Mouse (Mus musculus) natural killer cell, adult 2 months (primary cell): Measurements from ENCODE around the gene Hcn3.

ENCODE experiments used
- DNase-seq, 2 experiments: peaks; one replicate each; pipeline ENCODE4 v3.0.0; 2022; ENCODE audit warnings: low spot score in 2 of 2

Gene Hcn3

GRCm38 (mm10) chr3:89147101-89147978, 12.7 kb downstream of the Hcn3 start:
- no peak for DNase-seq

- DNase-seq, result no peak
Measured at GRCm38 (mm10) chr3:89145566-89145965, 14.4 kb downstream of the Hcn3 start.

- no peak for DNase-seq
Measured at GRCm38 (mm10) chr3:89144821-89145220, 15.2 kb downstream of the Hcn3 start.

- DNase-seq, result no peak
Measured at GRCm38 (mm10) chr3:89136365-89136764, 23.6 kb downstream of the Hcn3 start.

- no peak for DNase-seq
Measured at GRCm38 (mm10) chr3:89135958-89136357, 24.0 kb downstream of the Hcn3 start, which contains the start of gene Pklr. TSS of gene Pklr (plus strand) at chr3:89136142.

GRCm38 (mm10) chr3:89133752-89134151, 26.2 kb downstream of the Hcn3 start:
- DNase-seq, result no peak

- DNase-seq, result no peak
Measured at GRCm38 (mm10) chr3:89133063-89133450, 26.9 kb downstream of the Hcn3 start.

GRCm38 (mm10) chr3:89132285-89133062, 27.5 kb downstream of the Hcn3 start:
- no peak for DNase-seq

- DNase-seq, result no peak
Measured at GRCm38 (mm10) chr3:89131816-89132215, 28.2 kb downstream of the Hcn3 start.

- DNase-seq, result no peak
Measured at GRCm38 (mm10) chr3:89129908-89130307, 30.1 kb downstream of the Hcn3 start.

- DNase-seq, result no peak
Measured at GRCm38 (mm10) chr3:89125981-89126380, 34.0 kb downstream of the Hcn3 start.

GRCm38 (mm10) chr3:89124241-89124640, 35.8 kb downstream of the Hcn3 start:
- DNase-seq, result no peak

- DNase-seq, result no peak
Measured at GRCm38 (mm10) chr3:89123313-89123712, 36.7 kb downstream of the Hcn3 start.

- peak; percentile 20 to 28 for DNase-seq
Measured at GRCm38 (mm10) chr3:89115522-89115921, 44.5 kb downstream of the Hcn3 start.

- DNase-seq, result no peak
Measured at GRCm38 (mm10) chr3:89113058-89113457, 46.9 kb downstream of the Hcn3 start.

- DNase-seq, result no peak
Measured at GRCm38 (mm10) chr3:89108146-89108545, 51.9 kb downstream of the Hcn3 start.

GRCm38 (mm10) chr3:89107545-89107944, 52.5 kb downstream of the Hcn3 start:
- no peak for DNase-seq

- DNase-seq, result no peak
Measured at GRCm38 (mm10) chr3:89106881-89107280, 53.1 kb downstream of the Hcn3 start.

GRCm38 (mm10) chr3:89103291-89103595, 56.8 kb downstream of the Hcn3 start:
- DNase-seq, result no peak

- no peak for DNase-seq
Measured at GRCm38 (mm10) chr3:89102495-89103290, 57.3 kb downstream of the Hcn3 start.

- peak; percentile 92 to 93 for DNase-seq
Measured at GRCm38 (mm10) chr3:89101812-89102494, 58.0 kb downstream of the Hcn3 start, which contains the start of gene Fdps. TSS of gene Fdps (minus strand) at chr3:89101959.

GRCm38 (mm10) chr3:89101459-89101811, 58.6 kb downstream of the Hcn3 start:
- DNase-seq, result no peak
